Mouse (Mus musculus) heart, adult 9 months (tissue): ENCODE measurements around the gene Kdm5b.
"Not testable (repeated sequence)": the region's sequence is repeated elsewhere in the genome, so short reads cannot be mapped to it uniquely, and the experiment has no call there.

Experiments used
- DNase-seq, 2 experiments: peaks; one replicate each; pipeline ENCODE4 v3.0.0; 2022; ENCODE audit warnings: low spot score in 2 of 2

The Kdm5b gene

DNA sequence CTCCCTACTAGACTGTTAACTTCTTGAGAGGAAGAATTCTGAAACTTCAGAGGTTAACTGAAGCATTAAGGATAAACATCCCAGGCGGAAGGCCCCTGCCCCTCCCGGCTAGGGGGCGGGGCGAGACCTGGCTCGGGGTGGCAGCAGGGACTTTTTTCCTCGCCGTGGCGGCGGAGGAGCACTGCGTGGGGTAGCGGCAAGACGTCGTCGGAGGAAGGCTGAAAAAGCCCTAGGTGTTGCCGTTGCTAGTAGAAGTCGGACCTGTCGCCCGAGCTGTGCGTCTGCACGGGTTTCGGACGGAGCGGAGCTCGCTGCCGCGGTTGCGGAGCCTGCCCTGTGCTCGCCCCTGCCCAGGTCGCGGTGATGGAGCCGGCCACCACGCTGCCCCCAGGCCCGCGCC is at the start of gene Kdm5b:
Kdm5b (plus strand) TSS at position 196 of the 400 bp plus-strand sequence.
- DNase-seq = peak; percentile 83 to 85

DNA sequence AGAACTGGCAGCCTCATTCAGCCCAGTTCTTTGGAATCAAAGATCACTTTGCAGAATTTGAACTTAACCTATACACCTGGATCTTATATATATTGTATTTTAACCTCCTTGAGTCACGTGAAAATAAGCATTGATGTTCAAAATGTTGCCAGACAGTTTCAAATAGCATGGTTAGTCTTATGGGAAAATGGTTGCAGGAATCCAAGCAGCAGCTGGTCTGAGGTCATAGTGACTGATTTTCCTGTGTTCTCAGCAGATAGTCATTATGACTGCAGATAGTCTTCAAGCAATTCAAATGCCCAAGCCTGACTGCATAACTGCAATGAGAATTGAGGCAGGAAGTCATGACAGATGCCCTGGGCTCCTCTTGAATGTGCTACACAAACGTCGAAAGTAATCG is 47.8 kb upstream of the Kdm5b start:
- DNase-seq = no peak

DNA sequence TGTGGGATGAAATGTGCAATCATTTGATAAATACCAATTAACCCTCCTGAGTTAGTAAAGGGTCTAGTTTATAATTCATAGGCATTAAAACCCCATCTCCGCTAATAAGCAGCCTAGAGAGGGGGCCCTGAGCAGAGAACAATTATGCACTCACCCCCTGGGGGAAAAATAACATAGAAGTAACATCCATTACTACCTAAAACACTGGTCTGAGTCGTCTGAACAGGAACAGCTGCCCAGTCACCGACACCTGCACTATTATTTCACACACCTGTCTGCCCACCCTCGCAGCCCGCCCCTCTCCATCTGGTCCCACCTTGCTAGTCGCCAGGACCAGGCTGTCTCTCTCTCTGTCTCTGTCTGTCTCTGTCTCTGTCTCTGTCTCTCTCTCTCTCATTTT is 47.4 kb upstream of the Kdm5b start:
- no peak for DNase-seq

DNA sequence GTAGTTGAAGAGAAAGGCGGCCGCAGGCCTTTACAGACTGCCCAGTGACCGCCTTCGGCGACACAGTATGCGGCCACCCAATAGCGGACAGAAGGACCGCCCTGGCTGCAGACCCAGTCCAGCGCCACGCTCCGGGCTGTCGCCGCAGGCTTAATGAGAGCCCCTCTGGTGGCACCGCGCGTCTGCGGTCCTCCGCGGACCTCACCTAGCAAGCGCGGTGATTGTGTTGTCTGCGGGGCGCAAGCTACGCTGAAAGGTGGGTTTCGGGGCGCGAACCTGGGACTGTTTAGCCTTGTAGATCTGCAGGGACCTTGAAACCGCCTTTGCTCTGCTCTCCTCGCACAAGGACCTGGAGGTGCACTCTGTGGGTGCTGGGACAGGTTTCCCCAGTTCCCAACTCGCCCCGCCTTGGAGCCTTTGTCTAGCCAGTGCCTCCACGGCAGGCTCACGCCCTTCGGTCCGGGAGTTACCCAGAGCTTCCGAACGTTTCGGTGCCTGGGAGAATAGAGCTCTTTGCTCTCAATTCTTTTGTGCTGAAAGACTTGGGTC is 46.6 kb upstream of the Kdm5b start:
- no peak for DNase-seq

DNA sequence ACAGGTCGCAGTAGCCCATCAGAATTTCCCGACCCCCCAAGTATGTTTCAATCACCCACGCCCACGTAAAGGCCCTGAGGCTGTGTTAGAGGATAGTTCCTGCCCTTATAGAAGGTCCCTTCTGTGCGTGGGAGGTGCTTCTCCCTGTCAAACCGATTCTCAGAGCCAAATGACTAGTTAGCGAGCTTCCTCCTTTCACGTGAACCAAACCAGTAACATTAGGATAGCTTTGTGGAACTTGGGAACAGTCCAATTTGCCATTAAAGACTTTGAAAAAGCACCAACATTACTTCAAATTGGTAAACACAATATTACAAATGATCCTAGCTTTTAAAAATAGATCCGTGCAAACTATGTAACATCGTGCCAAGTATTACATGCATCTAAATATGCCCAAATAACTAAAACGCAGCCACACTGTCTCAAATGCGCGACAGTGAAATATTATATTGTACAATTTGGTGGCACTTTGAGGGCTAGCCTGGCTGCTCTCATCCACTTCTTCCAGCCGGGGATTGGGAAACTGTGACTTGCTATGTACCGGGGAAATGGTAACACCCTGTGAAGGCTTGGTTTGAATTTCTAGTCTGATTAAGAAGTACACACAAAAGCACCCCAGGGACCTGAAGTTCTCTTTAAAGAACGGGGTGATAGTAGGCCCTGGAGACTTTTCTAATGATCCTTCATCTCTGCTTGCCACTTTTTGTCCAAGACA is 45.9 kb upstream of the Kdm5b start:
- DNase-seq = no peak

DNA sequence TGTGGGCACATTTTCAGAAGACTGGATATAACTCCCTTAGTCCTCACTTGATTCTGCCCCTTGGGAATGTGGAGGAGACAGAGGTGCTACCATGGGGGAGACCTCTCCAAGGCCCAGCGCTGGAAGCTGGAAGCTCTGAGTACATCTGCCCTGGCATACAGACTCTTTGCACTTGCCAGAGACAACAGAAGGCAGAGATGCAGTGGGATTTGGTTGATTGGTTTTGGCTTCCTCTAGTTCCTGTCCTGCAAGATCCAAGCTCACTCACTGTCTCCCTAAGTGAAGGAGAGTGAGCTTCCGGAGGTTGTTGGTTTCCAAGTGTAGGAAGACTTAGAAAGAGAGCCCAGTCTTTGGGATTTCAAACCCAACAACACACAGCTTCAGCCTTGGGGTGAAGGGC is 44.1 kb upstream of the Kdm5b start:
- DNase-seq = no peak

DNA sequence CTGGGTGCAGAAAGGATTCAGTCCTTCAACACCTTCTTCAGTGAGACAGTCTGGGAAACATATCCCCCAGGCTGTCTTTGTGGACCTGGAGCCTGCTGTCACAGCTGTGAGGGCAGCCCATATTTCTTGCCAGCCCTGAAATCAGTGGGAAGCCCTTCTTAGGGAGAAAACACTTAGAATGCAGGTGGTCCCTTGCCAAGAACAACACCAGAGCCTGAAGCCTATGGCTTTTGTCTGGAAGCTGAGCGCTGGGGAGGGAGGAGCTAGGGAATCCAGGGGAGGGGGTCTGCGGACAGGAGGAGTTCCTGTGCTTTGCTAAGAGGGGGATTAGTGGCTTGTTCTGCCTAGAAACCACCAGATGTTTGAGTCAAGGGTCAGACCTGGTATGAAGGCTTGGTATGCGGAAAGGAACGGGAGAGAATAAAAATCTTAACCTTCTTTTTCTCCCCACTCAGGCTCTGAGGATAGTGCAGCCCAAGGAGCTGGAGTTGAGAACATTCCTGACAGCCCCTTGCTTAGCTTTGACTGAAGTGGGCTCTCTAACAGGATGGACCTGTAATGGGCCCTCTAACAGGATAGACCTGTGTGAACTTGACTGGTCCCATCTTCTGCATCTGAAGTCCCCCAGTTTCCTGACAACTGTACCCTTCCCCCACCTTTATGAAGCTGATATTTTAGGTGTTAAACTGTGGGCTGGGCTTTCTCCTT is 43.3 kb upstream of the Kdm5b start:
- no peak for DNase-seq

DNA sequence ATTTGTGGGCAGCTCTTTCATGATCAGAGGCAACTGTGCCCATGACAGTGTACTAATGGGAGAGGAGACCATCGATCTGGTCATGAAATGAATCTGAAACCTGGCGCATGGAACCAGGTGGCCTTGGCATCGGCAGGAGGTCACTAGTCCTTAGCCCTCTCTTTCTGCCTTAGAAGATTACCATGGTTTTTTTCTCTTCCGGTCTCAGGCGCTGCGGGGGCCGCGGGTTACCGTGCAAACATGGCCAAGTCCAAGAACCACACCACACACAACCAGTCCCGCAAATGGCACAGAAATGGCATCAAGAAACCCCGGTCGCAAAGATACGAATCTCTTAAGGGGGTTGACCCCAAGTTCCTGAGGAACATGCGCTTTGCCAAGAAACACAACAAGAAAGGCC is 42.1 kb upstream of the Kdm5b start:
- DNase-seq = not testable (repeated sequence)

DNA sequence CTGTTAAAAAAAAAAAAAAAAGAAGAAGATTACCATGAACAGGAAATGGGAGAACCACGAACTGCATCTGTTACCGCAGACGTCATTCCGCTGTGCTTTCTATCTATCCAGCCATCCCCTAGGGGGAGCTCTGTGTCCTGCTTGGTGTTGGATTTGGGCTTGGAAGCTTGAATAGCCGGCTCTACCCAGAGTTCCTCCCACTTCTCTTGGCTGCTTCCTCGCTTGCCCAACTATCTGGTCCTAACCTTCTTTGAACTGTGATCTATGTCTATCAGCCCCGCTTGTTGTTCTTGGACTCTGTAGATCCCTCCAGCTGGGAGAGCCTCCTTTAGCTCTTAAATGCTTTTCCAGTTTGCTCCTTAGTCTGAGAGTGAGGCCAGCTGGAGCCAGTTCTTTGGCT is 41.3 kb upstream of the Kdm5b start:
- DNase-seq = peak; percentile 91 to 93

DNA sequence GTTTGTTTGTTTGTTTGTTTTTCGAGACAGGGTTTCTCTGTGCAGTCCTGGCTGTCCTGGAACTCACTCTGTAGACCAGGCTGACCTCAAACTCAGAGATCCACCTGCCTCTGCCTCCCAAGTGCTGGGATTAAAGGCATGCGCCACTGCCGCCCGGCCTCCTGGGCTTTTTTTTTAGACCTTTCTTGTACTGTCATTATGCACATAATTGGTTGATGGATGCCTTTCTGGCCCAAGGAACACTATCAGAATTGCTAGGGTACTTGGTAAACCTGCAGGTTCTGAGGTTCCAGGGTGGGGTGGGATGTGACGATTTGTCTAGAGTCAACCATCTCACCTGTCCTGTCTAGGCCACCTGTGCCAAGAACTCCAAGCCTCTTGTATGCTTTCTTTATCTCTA is 40.8 kb upstream of the Kdm5b start:
- not testable (repeated sequence) for DNase-seq

DNA sequence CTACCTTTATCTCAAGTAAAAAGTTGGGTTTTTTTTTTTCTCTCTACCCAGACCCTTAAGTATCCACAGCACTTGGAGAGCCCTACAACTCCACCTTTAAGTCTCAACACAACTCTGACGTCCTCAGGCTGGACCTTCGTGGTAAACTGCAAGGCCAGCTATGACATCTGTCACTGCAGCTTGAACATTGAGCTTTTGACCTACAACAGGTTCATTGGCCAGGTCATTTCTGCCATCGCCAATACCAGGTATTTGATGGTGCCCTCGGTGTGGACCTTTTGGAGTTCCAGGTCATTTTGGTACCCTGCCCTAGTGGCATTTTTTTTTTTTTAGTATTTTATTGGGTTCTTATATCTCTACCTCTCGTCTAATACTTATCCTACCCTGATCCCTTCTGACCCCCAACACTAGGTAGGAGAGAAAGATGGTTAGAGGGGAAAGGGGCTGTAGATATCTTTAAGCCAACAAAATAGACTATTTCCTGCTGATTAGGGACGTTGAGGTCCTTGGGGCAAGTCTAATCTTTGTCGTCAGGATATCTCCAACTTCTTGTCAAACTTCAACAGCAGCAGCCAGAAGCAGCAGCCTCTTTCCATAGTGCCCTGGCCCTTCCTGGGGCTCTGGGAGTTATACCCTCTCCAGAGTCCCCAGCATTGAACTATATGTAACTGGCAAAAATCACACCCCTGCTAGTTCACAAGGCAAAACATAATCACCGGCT is 39.8 kb upstream of the Kdm5b start:
- no peak for DNase-seq

DNA sequence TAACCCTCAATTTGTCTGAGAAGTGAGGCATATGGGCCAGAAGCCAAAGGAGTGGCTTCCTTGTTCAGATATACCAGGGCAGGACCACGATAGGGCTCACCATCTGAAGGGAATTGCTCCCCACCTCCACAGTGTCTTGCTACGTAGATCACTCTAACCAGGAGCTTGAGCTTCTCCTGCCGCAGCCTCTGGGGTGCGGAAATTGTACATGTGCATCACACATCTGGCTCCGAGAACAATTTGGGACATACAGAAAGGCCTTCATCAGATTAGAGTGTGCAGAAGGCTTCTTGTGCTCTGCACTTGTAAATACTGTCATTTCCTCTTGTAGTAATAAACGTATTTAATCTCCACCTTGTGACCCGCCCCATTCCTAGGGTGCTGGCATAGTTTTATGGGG is 38.8 kb upstream of the Kdm5b start:
- no peak for DNase-seq

DNA sequence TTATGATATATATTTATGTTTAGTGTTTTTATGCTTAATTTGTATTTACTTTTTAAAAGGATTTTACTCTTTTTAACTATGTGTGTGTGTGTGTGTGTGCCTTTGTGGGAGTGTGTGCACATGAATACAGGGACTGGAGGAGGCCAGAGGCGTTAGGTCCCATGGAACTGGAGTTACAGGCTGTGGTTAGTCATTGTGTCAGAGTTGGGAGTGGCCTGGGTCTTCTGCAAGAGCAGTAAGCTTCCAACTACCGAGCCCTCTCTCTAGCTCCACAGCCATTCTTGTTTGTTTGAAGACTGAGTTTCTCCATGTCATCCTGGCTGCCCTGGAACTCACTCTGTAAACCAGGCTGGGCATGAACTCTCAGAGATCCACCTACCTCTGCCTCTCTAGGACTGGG is 37.6 kb upstream of the Kdm5b start:
- DNase-seq = no peak

DNA sequence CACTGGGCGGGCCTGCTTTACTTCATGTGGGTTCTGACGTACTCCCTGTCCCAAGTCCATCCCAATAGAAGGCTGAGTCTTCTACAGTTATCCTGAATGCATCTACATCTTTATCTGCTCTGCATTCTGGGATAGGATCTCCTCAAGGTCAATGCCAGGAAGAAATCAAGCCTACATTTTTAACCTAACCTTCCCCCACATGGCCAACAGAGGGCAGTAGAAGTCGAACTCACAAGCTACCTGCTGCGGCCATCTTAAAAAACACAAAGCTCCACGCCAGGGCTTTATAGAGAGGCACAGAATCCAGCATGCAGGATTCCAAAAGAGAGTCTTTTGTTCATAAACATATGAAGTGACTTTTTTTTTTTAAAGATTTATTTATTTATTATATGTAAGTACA is 35.5 kb upstream of the Kdm5b start:
- no peak for DNase-seq

DNA sequence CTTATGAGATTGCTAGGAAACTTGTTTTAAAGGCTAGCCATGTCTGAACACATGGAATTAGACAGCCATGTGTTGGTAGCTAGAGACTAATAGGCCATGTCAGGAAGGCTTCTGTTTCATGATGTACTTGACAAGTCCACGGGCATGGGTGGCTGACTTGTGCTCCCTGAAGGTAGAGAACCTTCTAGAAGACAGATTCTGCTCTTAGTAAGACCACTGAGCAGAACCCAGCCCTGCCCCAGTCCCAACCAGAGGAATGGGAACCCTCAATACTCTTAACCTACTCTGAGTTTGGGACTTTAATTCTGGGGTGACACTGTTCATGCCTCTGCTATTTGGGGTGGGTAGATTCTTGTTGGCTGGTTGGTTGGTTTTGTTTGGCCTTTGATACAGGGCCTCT is 35.0 kb upstream of the Kdm5b start:
- DNase-seq = no peak

DNA sequence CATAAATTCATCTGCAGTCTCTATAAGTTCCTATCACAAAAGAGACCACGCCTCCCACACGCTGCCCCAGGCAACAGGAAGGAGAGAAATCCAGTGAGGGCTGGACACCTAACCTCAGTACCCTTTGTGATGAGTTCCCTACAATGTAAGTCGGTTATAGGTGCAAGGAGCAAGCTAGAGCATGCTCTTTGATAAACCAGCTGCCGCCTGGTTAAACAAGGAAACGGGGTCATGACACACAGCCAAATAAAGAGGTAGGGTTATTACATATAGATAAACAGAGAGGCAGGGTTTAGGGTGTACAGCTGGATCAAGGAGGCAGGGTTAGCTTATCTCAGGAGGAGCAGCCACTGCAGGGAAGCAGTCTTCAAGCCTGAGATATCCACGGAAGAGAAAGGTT is 33.2 kb upstream of the Kdm5b start:
- DNase-seq = no peak

DNA sequence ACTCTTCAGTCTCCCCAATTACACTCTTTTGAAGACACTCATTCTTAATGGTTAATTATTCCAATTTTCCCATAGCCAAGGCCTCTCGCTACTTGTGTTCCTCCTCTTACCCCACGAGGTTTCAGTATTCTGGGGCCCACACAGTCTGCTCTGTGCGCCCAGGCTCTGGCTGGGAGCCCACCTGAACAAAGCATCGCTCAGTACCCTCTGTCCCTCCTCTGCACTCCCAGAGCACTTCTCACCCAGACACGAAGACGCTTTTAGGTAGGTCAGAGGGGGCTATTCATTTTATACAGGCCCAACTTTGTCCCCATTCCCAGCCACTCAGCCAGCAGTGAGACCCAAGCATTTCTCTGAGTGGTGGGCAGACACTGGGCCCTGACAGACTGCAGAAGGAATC is 29.4 kb upstream of the Kdm5b start:
- no peak for DNase-seq

DNA sequence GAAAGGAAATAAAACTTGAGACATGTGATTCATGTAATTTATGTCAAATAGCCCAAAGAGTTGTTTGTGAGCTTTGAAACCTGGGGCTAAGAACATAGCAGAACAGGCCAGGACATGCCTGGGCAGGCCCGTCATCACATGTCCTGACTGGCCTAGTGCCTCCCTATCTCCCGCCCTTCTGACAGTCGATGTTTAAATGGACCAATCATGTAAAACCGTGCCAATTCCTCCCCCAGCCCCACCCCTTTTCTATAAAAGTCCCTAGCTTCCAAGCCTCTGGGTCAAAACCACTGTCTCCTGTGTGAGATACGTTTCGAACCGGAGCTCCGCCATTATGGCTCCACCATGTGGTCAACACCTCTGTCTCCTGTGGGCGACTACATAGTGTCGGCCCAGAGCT is 26.3 kb upstream of the Kdm5b start:
- not testable (repeated sequence) for DNase-seq

DNA sequence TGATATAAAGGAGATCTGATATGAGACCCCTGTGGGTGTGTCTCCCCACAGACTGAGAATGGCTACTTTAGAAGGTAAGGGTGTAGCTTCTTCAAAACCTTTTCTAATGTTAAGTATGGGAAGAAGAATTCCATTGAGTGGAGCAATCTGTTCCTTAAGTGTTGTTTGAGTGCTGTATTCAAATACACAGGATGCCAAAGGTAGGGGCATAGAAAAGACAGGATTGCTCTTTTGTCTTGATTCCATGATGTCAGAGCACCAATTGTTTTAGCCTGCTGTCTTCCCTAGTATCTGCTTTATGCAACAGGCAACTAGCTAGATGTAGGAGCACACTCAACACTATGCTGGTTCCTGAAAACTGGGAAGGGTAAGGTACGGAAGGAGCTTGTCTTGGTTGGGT is 24.9 kb upstream of the Kdm5b start:
- no peak for DNase-seq

DNA sequence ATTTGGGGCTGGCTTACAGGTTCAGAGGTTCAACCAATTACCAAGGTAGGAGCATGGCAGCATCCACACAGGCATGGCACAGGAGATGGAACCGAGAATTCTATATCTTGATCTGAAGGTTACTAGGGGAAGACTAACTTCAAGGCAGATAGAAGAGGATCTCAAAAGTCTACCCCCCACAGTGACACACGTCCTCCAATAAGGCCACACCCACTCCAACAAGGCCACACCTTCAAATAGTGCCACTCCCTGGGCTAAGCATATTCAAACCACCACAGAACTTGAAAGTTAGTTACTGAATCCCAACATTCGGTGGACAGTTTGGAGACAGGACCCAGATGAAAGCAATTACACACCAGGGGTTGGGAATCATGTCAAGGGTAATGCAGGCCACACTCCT is 24.5 kb upstream of the Kdm5b start:
- DNase-seq = no peak

DNA sequence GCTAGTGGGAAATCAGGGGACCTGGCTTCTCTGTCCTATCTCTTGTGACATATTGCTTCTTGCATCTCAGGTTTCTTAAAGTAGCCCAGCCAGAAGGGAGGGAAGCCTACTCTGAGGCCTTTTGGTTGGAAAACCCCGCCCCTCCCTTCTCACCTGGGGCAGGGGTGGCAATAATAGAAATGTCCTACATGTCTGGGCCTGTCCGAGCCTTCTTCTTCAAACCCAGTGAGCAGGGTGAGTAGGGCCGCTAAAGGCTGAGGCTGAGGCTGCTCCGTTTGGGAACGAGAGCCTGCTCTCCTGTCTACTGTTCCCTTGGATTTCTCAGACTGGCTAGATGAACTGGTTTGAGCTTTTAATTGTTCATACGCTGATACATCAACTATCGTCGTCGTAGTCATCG is 19.4 kb upstream of the Kdm5b start:
- no peak for DNase-seq

DNA sequence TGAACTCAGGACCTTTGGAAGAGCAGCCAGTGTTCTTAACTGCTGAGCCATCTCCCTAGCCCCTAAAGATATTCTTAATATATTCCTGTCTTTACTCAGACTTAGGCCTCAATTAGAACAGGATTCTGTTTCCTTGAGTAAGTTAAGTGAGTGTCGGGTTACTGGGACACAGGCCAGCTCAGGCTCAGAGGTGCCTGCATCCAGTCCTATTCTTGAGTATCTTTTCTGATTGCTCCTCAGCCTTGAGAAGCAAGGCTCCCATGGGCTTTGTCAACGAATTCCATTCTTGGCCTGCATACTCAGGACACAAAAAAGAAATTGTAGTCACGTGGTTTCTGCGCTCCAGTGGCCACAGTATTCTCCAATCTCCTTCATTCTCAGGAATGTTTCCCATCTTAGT is 11.7 kb upstream of the Kdm5b start:
- peak in 1 of 2 experiments; percentile 18 for DNase-seq
